Mouse (Mus musculus) CH12.LX (cell line): ENCODE measurements at regions not wholly inside any gene's neighbourhood (a gene's known extent, or its start where the extent isn't known, plus 50 kb on each side); places are given as distances from the start of the nearest gene placed in this dataset.

ENCODE experiments used
- DNase-seq: peaks from one replicate; pipeline ENCODE4 v3.0.0-alpha.2; 2013; ENCODE audit errors: extremely low read depth
- H3K27ac ChIP-seq: 2 replicates; pipeline ENCODE4 v1.5.1; 2012; ENCODE audit warnings: low read depth, mild to moderate bottlenecking, control low read depth, moderate library complexity; ENCODE audit not compliant: insufficient read depth
- H3K27me3 ChIP-seq: replicated peaks from 2 replicates; pipeline ENCODE3; 2012; ENCODE audit warnings: inconsistent platforms
- H3K36me3 ChIP-seq, 2 experiments: replicated peaks in 1 of 2; 2 replicates each; pipeline versions ENCODE3 to v1.6.1; 2012; ENCODE audit warnings: inconsistent platforms in 1 of 2, low read length in 1 of 2, mild to moderate bottlenecking in 1 of 2, mixed read lengths in 1 of 2, moderate library complexity in 1 of 2; ENCODE audit not compliant: control insufficient read depth in 1 of 2, insufficient read depth in 1 of 2
- H3K4me1 ChIP-seq, 2 experiments: 2 replicates each; pipeline ENCODE4 v1.6.1; 2012; ENCODE audit warnings: inconsistent platforms in 1 of 2, moderate library complexity in 1 of 2; ENCODE audit not compliant: insufficient read depth in 2 of 2, control insufficient read depth in 1 of 2
- H3K4me2 ChIP-seq: 2 replicates; pipeline ENCODE4 v1.6.1; 2012; ENCODE audit warnings: low read depth, mild to moderate bottlenecking, control low read depth; ENCODE audit not compliant: poor library complexity, insufficient read depth, severe bottlenecking
- H3K4me3 ChIP-seq, 3 experiments: fragments of 150-350 bp in 1 of 3; sonication (generic) in 1 of 3; replicated peaks in 1 of 3; 2 replicates each; pipeline versions ENCODE3 to v1.5.1; 2011 to 2012; ENCODE audit warnings: low read depth in 2 of 3, low read length in 2 of 3, mild to moderate bottlenecking in 2 of 3, moderate library complexity in 2 of 3, control low read depth in 1 of 3, improper control_type of control experiment in 1 of 3, inconsistent platforms in 1 of 3, mixed read lengths in 1 of 3; ENCODE audit not compliant: poor library complexity in 1 of 3
- H3K79me2 ChIP-seq: replicated peaks from 2 replicates; pipeline ENCODE4 v1.6.1; 2012; ENCODE audit warnings: mild to moderate bottlenecking, moderate library complexity; ENCODE audit not compliant: control insufficient read depth, poor library complexity, insufficient read depth, severe bottlenecking; ENCODE audit errors: extremely low read depth
- H3K9ac ChIP-seq: 2 replicates; pipeline ENCODE4 v1.6.1; 2012; ENCODE audit warnings: low read depth, mild to moderate bottlenecking, control low read depth, moderate library complexity; ENCODE audit not compliant: insufficient read depth
- H3K9me3 ChIP-seq: replicated peaks from 2 replicates; pipeline ENCODE3; 2012; ENCODE audit warnings: low read length, inconsistent platforms, mixed read lengths
- BHLHE40 ChIP-seq: IDR thresholded peaks from 2 replicates; pipeline ENCODE4 v1.6.1; 2011; ENCODE audit warnings: mild to moderate bottlenecking, low read depth, low read length, improper control_type of control experiment
- CHD1 ChIP-seq: IDR thresholded peaks from 2 replicates; pipeline ENCODE4 v1.6.1; 2012; ENCODE audit warnings: low read depth, low read length, improper control_type of control experiment, inconsistent platforms
- CTCF ChIP-seq, 2 experiments: IDR thresholded peaks in 1 of 2; conservative IDR thresholded peaks in 1 of 2; 2 replicates each; pipeline ENCODE4 v1.5.1; 2011 to 2012; ENCODE audit warnings: low read depth in 2 of 2, low read length in 2 of 2, improper control_type of control experiment in 1 of 2, inconsistent platforms in 1 of 2, mild to moderate bottlenecking in 1 of 2, moderate library complexity in 1 of 2
- ELF1 ChIP-seq: IDR thresholded peaks from 2 replicates; pipeline ENCODE4 v1.6.1; 2014; ENCODE audit warnings: low read depth, mild to moderate bottlenecking, inconsistent platforms, low read length, improper control_type of control experiment
- EP300 ChIP-seq: IDR thresholded peaks from 2 replicates; pipeline ENCODE4 v1.6.1; 2011; ENCODE audit warnings: low read length, improper control_type of control experiment
- ETS1 ChIP-seq: conservative IDR thresholded peaks from 2 replicates; pipeline ENCODE4 v1.6.1; 2012; ENCODE audit warnings: low read depth, mild to moderate bottlenecking, inconsistent platforms, low read length, improper control_type of control experiment, moderate library complexity
- GABPA ChIP-seq: IDR thresholded peaks from 2 replicates; pipeline ENCODE4 v1.6.1; 2012; ENCODE audit warnings: low read depth, low read length, improper control_type of control experiment, inconsistent platforms; ENCODE audit not compliant: insufficient replicate concordance
- HCFC1 ChIP-seq: IDR thresholded peaks from 2 replicates; pipeline ENCODE4 v1.6.1; 2012; ENCODE audit warnings: low read depth, mild to moderate bottlenecking, inconsistent platforms, low read length, improper control_type of control experiment
- IRF4 ChIP-seq: IDR thresholded peaks from 2 replicates; pipeline ENCODE4 v1.6.1; 2014; ENCODE audit warnings: low read depth, mild to moderate bottlenecking, inconsistent platforms, low read length, improper control_type of control experiment
- KAT2A ChIP-seq: IDR thresholded peaks from 2 replicates; pipeline ENCODE4 v1.6.1; 2012; ENCODE audit warnings: low read length, improper control_type of control experiment, inconsistent platforms; ENCODE audit not compliant: insufficient replicate concordance
- MAZ ChIP-seq: IDR thresholded peaks from 2 replicates; pipeline ENCODE4 v1.6.1; 2012; ENCODE audit warnings: low read depth, mild to moderate bottlenecking, inconsistent platforms, low read length, improper control_type of control experiment, moderate library complexity
- MEF2A ChIP-seq: IDR thresholded peaks from 2 replicates; pipeline ENCODE4 v1.6.1; 2014; ENCODE audit warnings: low read depth, mild to moderate bottlenecking, inconsistent platforms, low read length, improper control_type of control experiment, borderline replicate concordance
- MXI1 ChIP-seq: IDR thresholded peaks from 2 replicates; pipeline ENCODE4 v1.6.1; 2011; ENCODE audit warnings: mild to moderate bottlenecking, low read depth, low read length, improper control_type of control experiment
- NELFE ChIP-seq: IDR thresholded peaks from 2 replicates; pipeline ENCODE4 v1.6.1; 2011; ENCODE audit warnings: low read depth, low read length, improper control_type of control experiment
- NRF1 ChIP-seq: IDR thresholded peaks from 2 replicates; pipeline ENCODE4 v1.6.1; 2014; ENCODE audit warnings: low read depth, mild to moderate bottlenecking, inconsistent platforms, low read length, improper control_type of control experiment, moderate library complexity
- PAX5 ChIP-seq: IDR thresholded peaks from 2 replicates; pipeline ENCODE4 v1.6.1; 2012; ENCODE audit warnings: low read length, inconsistent platforms, mixed read lengths
- POLR2AphosphoS2 ChIP-seq: IDR thresholded peaks from 2 replicates; pipeline ENCODE4 v1.6.1; 2011; ENCODE audit warnings: low read depth, low read length, improper control_type of control experiment
- SMC3 ChIP-seq: IDR thresholded peaks from 2 replicates; pipeline ENCODE4 v1.6.1; 2011; ENCODE audit warnings: low read depth, low read length, improper control_type of control experiment
- TBP ChIP-seq: conservative IDR thresholded peaks from 2 replicates; pipeline ENCODE4 v1.6.1; 2011; ENCODE audit warnings: low read depth, low read length, improper control_type of control experiment
- TCF12 ChIP-seq: IDR thresholded peaks from 2 replicates; pipeline ENCODE4 v1.6.1; 2014; ENCODE audit warnings: low read depth, mild to moderate bottlenecking, inconsistent platforms, low read length, improper control_type of control experiment
- UBTF ChIP-seq: IDR thresholded peaks from 2 replicates; pipeline ENCODE4 v1.6.1; 2012; ENCODE audit warnings: low read depth, mild to moderate bottlenecking, inconsistent platforms, low read length, improper control_type of control experiment, moderate library complexity
- USF1 ChIP-seq: IDR thresholded peaks from 2 replicates; pipeline ENCODE4 v1.6.1; 2014; ENCODE audit warnings: low read depth, mild to moderate bottlenecking, inconsistent platforms, low read length, improper control_type of control experiment
- USF2 ChIP-seq: conservative IDR thresholded peaks from 2 replicates; pipeline ENCODE4 v1.6.1; 2011; ENCODE audit warnings: low read depth, low read length, improper control_type of control experiment
- ZKSCAN1 ChIP-seq: IDR thresholded peaks from 2 replicates; pipeline ENCODE4 v1.6.1; 2012; ENCODE audit warnings: low read depth, inconsistent platforms, low read length, improper control_type of control experiment, borderline replicate concordance
- ZMIZ1 ChIP-seq: IDR thresholded peaks from 2 replicates; pipeline ENCODE4 v1.6.1; 2012; ENCODE audit warnings: low read depth, mild to moderate bottlenecking, inconsistent platforms, low read length, improper control_type of control experiment
- ZNF384 ChIP-seq: IDR thresholded peaks from 2 replicates; pipeline ENCODE4 v1.6.1; 2012; ENCODE audit warnings: low read depth, low read length, improper control_type of control experiment, inconsistent platforms
- dilution Hi-C: fragments of 300-500 bp; cut with MboI; formaldehyde crosslinking; loops from 2 replicates; pipeline ENCODE4 v1.14.3; 2020; ENCODE audit warnings: low sequenced_read_pairs; ENCODE audit not compliant: extremely low pct_unique_long_range_greater_than_20kb, extremely low pct_ligation_motif_present
- in situ Hi-C: fragments of 300-500 bp; cut with MboI; formaldehyde crosslinking; loops from 3 replicates; pipeline ENCODE4 v1.14.3; 2019; ENCODE audit warnings: low sequenced_read_pairs, low pct_ligation_motif_present, low pct_unique_long_range_greater_than_20kb, mixed read lengths

DNA sequence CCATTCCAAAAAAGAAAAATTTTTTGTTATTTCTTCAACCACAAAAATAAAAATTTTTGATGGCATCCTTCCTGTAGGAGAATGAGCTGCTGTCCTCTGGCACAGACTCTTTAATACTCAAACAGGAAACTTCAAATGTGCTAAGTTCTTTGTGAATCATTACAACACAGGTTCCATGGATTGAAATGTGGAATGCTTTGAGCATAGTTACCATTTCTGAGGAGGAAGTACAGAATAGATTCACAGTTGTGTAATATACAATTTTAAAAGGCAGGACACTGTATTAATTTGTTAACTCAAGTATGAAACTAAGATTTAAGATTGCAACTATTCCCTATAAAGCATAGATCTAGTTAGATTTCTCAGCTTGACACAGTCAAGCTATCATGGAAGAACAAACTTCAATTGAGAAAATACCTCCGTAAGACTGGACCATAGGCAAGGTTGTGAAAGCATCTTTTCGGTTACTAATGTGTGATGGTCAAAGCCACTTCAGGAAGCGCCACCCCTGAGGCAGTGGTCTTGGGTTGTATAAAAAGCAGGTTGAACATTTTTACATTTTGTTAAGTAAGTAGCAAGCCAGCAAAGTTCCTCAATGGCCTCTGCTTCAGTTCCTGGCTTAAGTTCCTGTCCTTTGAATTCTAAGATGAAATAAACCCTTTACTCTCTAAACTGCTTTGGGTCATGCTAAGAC lies 354.0 kb upstream of the B3galt2 start:
- no peaks in the 10 kb centered on the region for H3K9me3 ChIP-seq
- no peaks in the 10 kb centered on the region for H3K4me1 ChIP-seq
- no peaks in the 10 kb centered on the region for H3K36me3 ChIP-seq
- in situ Hi-C loops (no loop called here), dilution Hi-C loops (no loop called here)
- H3K27me3 ChIP-seq: no peaks in the 10 kb centered on the region
- H3K79me2 ChIP-seq: no peaks in the 10 kb centered on the region
- no peak overlapping the region for H3K4me2 ChIP-seq
- no peak for DNase-seq
- TF ChIP-seq CTCF (conservative IDR thresholded peaks at IDR 0.05 in 1 of 2, IDR thresholded peaks at IDR 0.05 in 1 of 2; ENCODE audit: low read depth in 2 of 2, low read length in 2 of 2) (no peak), ELF1 (no peak), CHD1 (no peak), SMC3 (no peak), MAZ (no peak), GABPA (no peak), ETS1 (no peak), MXI1 (no peak), ZMIZ1 (no peak), KAT2A (no peak), USF1 (no peak), NELFE (no peak), TCF12 (no peak), USF2 (no peak)
- TF ChIP-seq, all 38 proteins: peak for 0
- Histone ChIP-seq H3K9ac (no peak overlapping the region), H3K27ac (no peak overlapping the region), H3K4me3 (no peak overlapping the region)

DNA sequence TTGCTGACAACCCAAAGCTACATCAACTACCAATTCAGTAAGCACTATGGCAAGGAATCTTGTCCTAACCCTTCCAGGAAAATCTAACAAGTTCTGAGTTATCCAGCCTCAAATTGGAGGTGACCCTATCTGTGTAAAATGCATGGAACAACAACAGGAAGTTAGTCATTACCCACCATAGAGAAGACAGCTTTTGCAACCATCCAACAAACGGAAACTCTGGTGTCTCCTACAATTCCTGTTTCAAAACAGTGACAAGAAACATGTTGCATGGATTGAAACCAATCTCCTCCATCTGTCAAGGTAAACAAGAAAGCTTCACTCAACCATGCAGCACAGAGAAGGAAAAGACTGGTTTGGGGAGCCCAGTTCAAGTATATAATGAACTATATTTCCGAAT lies 353.0 kb upstream of the B3galt2 start:
- in situ Hi-C loops: no loop called here
- H3K27ac ChIP-seq: no peak overlapping the region
- no peak for DNase-seq
- H3K4me3 ChIP-seq: no peak overlapping the region
- no peaks in the 10 kb centered on the region for H3K36me3 ChIP-seq
- no peak overlapping the region for H3K9ac ChIP-seq
- H3K9me3 ChIP-seq: no peaks in the 10 kb centered on the region
- dilution Hi-C loops: no loop called here
- TF ChIP-seq IRF4 (no peak), ZMIZ1 (no peak), EP300 (no peak), MXI1 (no peak), HCFC1 (no peak), NRF1 (no peak), USF1 (no peak), MEF2A (no peak), SMC3 (no peak), BHLHE40 (no peak), UBTF (no peak), PAX5 (no peak), ETS1 (no peak), TBP (no peak), POLR2AphosphoS2 (no peak), KAT2A (no peak), ZKSCAN1 (no peak), ZNF384 (no peak), NELFE (no peak)
- no peak overlapping the region for H3K4me2 ChIP-seq
- H3K4me1 ChIP-seq: no peaks in the 10 kb centered on the region
- H3K27me3 ChIP-seq: no peaks in the 10 kb centered on the region
- H3K79me2 ChIP-seq: no peaks in the 10 kb centered on the region
